Mouse (Mus musculus): ENCODE measurements around the gene Klhdc3.

Klhdc3 gene

DNA sequence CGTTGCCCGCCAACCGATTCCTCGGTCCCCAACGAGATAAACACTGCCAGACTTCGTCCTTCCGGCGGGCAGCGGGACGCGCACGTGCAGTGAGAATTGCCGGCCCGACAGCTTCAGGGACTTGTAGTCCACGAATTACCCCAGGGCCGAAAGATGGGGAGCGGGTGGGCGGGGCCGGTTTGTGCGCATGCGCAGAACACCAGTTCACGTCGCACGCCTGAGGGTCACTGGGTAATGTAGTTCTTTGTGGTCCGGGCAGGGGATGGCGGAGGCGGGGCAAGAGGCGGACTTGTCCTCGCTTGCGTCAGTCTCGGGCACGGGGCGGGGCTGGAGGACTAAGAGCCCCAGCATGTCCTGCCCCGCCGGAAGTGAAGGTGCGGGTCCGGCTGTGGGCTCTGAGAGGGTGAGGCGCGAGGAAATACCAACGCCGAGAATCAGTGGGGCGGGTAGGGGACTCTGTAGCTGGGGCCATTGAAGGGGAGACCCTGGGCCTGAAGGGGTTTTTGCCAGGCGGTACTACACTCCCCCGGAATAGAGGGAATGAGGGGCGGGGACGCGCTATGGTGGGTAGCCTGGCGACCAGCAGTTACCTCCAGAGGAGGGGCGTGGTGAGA, at the start of gene Klhdc3:
Gene Klhdc3 (minus strand): TSS at position 155 of the 614 bp plus-strand sequence.
- peak; percentile 100 for DNase-seq

DNA sequence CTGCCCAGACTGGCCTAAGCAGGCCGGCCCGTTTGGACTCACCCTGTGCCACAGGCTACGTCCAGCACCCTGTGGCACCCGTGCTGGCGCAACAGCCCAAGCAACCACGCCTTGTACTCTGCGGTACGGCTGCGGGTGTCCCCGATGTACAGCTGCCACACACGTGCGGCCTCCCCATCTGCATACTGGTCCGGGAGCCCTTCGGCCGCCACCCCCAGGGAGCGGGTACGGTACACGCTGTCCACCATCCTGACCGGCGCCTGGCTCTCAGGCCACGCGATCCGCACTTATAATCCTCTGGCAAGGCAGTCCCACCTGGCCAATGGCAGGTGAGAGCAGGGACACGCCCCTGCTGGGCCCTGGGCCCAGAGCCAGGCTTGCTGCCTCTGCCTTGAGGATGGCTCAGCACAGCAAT, 48.2 kb upstream of the Klhdc3 start, which contains the start of gene Gnmt:
Gene Gnmt (minus strand): TSS at position 265 of the 415 bp plus-strand sequence.
- peak; percentile 94 for DNase-seq

DNA sequence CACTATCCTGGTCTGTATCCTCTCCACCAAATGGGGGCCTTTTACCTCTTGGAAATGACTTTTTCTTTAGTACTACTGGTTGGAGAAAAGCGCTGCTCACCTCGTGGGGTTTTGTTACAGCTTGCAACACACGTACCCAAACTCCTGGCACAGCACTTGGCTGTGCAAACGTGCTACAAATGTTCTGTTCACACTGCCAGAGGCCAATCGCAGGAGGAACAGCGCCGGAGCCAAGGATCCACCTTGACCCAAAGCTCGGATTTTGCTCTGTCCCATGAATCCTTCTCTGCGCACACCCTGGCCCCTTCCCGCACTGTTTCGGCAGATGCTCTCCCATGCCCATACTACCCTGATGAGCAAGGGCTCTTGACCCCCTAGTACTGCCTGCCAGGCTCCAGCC, 47.8 kb upstream of the Klhdc3 start:
- no peak for DNase-seq

DNA sequence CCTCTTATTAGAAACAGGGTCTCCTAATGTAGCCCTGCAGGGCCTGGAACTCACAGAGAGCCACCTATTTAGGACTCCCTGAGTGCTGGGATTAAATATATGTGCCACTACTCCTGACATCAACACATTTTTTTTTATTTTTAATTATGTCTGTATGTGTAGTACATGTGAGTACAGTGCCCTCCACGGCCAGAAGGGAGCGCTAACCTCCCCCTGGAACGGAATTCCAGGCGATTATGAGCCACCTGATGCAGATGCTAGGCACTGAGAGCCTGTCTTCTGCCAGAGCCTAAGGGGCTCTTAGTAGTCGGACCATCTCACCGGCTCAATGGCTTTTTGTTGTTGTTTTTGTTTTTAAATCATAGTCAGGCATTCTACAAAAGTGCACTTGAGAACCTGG, 47.3 kb upstream of the Klhdc3 start:
- no peak for DNase-seq

DNA sequence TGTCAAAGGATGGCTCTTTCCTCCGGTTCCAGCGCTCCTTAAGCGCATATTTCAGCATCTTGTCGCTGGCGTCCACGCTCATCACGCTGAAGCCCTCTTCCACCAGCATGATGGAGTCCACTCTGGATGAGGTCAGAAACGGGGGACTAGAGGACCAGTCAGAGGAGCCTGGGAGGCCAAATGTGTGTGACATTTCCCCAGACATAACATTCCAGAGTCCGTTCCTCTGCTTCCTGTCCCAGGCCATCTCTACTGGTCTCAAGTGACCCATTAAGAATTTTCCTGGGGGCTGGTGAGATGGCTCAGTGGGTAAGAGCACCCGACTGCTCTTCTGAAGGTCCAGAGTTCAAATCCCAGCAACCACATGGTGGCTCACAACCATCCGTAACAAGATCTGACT, 46.6 kb upstream of the Klhdc3 start:
- no peak for DNase-seq

DNA sequence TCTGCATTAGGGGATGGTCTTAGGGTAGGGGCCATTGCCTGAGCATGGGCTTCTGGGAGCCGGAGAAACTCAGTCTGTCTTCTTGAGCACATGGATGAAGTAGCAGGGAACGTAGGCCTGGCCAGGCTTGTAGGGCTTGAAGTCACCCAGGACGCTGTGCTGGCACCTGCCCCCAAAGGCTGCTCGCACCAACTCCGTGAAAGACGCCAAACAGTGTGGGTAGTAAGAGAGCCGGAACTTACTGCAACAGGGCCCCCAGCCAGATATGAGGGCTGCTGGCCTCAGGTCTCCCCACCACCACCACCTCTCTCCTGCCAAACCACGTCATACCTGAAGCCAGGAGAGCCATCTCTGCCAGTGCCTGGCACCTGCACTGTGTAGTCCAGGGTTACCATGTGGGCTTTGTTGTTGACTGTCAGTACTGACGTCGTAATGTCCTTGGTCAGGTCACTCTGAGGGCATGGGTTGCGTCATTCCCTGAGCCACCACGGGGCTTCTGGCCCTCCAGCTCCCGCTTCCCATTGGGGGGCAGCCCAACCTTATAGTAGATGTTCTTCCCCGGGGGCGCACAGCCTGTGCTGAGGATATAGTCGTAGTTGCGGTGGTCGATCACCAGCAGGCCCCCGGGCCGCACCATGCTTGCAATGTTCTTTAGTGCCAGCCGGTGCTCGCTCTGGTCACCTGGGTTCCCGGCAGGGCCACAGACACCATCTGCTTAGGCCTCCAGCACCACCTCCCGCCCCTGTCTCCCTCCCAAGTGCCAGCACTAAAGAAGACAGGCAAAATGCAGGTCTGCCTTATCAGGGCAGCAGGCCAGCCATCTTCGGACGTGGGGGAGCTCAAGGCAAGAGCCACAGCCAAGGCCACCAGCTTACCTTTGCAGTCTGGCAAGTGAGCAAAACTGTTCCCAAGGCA, 45.3 kb upstream of the Klhdc3 start:
- no peak for DNase-seq

DNA sequence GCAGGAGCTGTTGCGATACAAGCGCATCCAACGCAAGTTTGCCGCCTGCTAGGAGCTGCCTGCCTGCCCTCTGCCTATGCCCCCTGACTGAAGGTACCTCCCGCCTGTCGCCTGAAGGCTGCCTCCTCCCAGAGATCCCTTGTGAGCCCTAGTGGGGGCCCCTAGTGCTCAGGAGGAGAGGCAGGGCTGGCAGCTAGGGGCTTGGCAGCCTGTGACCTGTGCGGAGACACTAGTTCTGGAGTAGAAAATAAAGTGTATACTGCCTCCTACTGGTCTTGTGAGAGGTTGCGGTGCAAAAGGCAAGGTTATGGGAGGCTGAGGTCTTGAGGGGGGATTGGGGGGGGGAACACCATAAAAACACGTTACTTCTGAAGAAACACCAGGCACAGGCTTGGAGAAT, 44.6 kb upstream of the Klhdc3 start:
- peak; percentile 90 for DNase-seq

DNA sequence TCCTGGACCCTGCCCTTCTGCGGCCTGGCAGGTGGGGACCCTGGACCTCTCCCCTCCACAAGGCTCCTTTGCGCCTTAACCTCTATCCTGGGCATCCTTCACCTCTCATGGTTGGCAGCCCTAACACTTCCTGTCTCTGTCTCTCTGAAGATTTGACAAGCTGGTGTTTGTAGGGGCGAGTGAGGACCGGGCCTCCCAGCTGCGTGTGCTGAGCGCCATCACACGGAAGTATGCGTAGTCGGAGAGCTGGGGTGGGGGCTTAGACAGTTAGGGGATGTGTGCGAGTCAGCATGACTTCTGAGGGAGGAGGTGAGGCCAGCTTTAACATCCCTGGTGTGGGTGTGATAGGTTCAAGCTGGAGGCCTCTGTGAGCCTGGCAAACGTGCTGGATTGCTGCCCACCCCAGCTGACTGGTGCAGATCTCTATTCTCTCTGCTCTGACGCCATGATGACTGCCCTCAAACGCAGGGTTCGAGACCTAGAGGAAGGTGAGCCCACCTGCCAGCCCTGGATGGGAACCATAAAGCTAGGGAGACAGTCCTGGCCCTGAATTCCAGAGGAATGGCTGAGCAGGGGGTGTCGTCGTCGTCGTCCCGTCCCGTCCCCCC, 43.9 kb upstream of the Klhdc3 start:
- peak; percentile 89 for DNase-seq

DNA sequence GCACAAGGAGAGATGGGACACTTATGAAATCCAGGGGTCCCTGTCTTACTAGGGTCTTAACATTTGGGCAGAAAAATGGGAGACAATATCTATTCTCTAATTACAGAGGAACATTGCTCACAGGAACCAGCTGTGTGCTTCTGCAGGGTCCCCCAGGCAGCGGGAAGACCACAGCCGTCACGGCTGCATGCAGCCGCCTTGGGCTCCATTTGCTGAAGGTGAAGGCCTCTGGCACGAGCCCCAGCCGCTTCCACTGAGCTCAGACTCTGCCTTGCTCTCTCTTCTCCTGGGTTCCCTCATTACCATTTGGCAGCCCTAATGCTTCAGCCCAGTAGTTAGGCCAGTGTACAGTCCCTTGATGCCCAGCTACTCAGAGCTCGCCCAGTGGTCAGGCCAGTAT, 40.4 kb upstream of the Klhdc3 start:
- DNase-seq = peak; percentile 77

DNA sequence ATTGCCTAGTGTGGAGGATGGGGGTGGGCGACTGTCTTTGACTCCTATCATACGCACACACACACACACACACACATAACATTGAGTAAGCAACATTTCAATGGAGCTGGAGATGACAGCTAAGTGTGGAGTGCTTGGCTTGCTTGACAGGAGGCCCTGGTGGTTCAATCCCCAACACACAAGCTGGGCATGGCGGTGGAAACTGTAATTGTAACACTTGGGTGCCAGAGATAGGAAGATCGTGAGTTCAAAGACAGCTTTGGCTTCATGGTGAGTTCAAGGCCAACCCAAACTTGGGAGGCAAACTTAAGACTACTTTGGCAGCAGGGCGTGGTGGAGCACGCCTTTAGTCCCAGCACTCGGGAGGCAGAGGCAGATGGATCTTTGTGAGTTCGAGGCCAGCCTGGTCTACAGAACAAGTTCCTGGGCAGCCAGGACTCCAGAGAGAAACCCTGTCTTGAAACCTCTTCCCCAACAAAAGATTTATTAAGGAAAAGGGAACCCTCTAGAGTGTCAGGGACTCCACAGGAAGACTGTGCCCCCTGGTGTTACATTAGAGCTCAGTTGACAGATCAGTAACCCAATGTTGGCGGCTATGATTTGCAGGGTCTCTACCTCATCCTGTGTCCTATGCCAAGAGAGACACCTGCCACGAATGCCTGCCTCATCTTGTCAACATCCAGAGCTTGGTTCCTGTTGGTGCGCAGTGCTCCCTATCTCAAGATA, 34.2 kb upstream of the Klhdc3 start:
- peak; percentile 86 for DNase-seq

DNA sequence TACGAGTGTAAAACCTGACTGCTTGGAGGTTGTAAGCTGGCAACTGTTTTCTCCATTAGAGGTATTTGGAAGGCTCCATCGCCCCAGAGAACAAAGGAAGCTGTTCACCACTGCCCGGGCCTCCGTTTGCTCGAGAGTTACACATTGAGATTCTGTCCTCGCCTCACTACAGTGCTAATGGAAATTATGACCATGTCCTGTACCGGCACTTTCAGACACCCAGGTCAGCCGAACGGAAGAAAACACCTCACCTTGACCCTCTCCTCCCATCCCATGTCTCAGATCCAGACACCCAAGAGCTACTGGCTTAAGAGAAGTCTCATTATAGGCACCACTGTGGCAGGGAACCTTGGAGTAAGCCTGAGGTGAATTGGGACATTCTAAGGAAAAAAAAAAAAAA, 33.1 kb upstream of the Klhdc3 start:
- no peak for DNase-seq

DNA sequence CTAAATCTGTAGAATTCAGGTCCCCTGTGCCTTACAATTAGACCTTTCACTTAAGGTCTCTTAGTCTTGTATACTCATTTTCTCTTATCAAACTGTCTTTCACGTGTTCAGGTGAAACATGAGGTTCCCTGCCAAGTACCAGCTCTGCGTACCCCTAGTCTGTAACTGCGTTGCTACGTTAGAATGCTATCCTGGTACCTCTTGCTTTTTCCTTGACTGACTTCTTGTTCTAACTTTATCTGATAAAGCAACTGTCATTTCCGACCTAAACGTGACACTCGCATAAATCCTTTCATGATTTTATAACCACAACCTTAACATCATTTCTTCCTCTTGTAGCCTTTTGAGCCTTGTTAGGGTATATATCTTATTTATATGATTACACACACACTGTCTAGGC, 31.7 kb upstream of the Klhdc3 start:
- no peak for DNase-seq

DNA sequence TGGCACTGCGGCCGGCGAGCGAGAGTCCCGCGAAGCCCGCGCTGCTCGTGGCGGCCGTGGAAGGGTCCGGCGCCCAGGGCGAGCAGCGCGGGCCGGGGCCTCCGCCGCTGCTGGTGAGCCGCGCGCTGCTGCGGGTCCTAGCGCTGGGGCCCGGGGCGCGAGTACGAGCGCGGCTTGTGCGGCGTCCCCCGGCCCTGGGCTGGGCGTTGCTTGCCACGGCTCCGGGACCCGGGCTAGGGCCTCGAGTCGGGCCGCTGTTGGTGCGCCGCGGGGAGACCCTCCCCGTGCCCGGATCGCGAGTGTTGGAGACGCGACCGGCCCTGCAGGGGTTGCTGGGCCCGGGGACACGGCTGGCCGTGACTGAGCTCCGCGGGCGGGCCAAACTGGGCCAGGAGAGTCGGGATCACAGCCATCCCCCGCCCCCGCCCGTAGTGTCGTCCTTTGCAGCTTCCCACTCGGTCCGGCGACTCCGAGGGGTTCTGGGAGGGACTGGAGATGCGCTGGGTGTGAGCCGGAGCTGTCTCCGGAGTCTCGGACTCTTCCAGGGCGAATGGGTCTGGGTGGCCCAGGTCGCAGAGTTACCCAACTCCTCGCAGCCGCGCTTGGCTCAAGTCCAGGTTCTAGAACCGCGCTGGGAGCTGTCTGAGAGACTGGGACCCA, 31.0 kb upstream of the Klhdc3 start:
- peak; percentile 92 for DNase-seq

DNA sequence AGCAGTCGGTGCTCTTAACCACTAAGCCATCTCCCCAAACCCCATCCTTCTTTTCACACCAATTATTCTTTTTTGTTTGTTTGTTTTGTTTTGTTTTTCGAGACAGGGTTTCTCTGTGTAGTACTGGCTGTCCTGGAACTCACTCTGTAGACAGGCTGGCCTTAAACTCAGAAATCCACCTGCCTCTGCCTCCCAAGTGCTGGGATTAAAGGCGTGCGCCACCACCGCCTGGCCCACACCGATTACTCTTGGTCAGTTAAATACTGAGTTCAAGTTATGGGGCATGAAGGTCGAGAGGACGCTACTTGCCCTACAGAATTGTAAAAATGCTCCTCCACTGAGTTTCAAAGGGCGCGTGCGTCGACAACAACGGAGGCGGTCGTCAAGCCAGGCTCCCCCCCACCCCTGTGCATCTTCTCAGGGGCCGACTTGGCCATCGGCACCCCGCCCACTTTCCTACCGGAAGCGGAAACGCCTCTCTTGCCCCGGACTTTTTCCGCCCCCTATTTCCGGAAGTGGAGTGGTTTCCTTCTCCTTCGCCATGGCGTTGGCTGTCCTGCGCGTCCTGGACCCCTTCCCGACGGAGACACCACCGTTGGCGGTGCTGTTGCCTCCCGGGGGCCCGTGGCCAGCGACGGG, 30.4 kb upstream of the Klhdc3 start, which contains the start of gene Pex6:
Gene Pex6 (plus strand): TSS at position 505 of the 639 bp plus-strand sequence.
- DNase-seq = peak; percentile 99

DNA sequence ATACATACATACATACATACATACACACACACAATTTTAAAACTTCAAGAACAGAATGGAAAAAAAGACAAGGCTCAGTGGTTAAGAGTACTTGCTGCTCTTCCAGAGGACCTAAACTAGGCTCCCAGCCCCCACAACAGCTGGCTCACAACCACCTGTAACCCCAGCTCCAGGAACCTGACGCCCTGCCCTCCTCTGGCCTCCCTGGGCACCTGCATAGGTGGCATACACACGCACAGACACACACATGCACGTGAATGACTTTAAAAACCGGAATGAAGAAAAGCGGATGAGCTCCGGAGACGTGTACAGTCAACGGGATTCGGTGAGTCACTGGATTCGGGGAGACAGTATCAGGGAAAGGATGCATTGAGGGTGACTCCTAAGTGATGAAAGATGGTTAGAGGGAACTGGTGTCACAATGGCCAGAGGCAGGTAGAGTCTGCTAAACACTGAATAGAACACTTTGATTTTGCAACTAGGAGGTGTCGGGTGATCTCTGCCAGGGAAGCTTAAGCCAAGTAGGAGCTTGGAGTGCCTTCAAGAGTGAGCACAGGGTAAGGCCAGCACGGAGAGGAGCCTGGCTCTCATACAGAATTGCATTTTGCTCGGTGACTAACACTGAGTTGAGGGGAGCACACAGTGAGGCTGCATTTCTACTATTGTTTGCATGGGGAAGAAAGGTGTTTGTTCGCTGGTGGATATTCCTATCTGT, 25.8 kb upstream of the Klhdc3 start:
- DNase-seq = peak; percentile 90

DNA sequence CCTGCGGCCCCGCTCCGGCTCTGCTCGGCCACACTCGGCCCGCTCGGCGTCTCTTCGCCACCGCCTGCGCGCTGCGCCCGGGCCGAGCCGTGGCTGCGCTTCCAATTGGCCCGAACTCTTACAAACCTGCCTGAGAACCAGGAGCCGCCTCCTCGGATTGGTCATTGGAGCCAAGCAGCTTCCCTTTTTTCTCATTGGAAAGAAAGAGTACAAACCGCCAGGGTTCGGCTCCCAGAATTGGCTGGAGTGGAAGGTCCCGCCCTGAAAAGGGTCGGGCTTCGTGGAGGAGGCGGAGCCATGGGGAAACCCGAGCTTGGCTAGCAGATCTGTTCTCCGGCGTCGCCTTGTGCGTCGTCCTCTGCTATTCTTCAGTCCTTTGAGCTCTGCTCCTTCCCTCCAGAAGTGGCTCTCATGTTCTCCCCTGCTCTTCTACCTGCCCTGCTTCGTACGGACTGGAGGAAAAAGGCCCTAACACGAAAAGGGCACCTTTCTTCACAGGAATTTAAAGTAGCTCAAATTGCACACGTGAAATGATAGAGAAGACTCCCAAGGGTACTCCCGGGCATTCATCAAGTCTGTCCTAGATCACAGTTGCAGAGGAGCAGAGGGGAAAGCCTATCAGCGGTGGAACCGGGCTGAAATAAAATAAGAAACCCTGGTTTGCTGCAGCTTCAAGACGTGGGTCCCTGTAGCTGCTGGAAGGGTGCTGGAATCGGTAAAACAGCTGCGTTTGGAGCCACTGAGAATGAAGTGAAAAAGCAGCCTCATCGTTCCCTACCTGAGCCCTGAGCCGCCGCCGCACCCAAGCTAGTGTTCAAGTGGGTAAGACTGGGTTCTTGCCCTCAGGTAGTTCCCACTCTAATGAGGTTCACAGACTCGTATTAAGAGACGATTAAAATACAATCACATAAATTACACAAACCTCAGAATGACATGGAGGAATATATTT, 24.4 kb upstream of the Klhdc3 start, which contains the start of gene Ppp2r5d:
Gene Ppp2r5d (minus strand): TSS at position 225 of the 949 bp plus-strand sequence.
- peak; percentile 100 for DNase-seq

DNA sequence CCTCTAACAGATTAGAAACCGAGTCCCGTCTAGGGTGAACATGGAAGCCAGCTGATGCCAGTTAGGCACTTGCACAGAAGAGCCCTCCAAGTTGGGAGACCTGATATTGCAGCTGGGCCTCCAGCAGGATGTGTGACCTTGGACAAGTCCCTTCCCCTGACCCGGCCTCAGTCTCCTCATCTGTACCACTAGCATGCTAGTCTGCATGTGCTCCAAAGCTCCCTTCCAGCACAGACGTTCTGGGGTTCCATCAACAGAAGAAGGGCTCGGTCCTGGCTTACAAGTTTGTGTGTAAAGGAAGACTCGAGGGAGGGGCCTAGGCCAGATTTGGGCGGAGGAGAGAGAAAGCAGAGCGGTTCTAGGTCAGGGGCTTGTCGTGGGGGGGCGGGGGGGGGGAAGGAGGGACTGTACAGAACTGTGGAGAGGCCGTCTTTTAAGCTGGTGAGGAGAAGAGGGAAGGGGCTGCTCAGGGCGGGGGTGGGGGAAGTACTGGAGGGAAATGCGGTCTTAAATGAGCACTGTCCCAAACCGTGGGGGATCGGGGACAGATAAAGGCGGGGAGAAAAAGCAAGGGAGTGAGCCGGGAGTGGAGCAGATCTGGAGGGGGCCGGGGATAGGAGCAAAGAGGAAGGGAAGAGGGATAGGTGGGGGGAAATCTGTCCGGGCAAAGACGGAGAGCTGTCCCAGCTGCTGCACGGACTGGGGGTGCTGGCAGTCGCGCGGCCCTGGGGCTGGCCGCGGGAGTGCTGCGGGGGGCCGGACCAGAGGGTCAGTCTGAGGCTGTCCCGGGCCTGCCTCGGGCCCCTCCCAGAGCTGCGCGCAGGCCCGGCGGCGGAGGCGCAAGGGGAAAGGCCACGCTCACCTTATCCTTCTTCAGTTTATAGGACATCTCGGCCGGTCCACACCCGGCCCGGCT, 23.5 kb upstream of the Klhdc3 start:
- DNase-seq = peak; percentile 93

DNA sequence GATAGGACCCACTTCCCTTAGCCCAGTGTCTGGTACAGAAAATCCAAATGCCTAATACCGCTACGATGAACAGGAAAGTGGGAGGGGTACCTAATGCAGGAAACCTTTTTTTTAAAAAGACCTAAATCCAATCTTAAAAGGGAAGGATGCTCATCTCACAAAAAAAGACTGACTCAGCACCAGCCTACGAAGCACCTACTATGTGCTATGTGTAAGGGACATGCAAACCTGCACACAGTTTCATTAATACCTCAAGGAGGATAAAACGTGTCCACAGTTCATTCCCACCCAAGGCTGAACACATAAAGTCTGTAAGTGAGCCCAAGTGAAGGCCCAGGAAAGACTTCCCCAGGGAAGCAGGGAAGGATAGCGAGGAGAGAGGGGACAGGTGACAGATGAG, 21.8 kb upstream of the Klhdc3 start:
- no peak for DNase-seq

DNA sequence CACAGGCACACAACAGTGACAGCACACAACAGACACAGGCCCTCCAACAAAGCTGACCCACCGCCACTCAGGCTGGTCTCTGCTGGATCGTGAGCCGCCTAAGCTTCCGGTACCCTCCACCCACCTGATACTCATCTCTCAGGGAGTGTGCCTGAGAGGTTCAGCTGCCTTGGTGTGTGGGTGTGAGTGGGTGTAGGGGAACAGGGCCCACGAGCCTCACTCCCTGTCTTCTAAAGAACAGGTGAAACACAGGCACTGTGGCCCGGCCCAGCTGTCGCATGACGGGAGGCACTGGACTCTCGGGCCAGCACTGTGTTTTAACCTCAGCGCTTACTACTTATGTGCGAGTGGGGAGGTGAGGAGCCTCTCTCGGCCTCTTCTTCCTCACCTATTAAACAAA, 21.4 kb upstream of the Klhdc3 start:
- DNase-seq = peak; percentile 89

Data from heart, adult 11 months (tissue).